Mouse (Mus musculus) myocyte (in vitro differentiated cells): ENCODE measurements around the gene Gpr39.

Experiments used
- CEBPB ChIP-seq: IDR thresholded peaks from 2 replicates; pipeline ENCODE4 v1.6.1; 2011; ENCODE audit warnings: mild to moderate bottlenecking, moderate library complexity; ENCODE audit not compliant: poor library complexity, insufficient read depth, severe bottlenecking
- E2F4 ChIP-seq: IDR thresholded peaks from one replicate; pipeline ENCODE4 v1.6.1; 2011; ENCODE audit warnings: mild to moderate bottlenecking, control low read depth, moderate library complexity; ENCODE audit not compliant: insufficient read depth
- MAX ChIP-seq: IDR thresholded peaks from one replicate; pipeline ENCODE4 v1.6.1; 2011; ENCODE audit warnings: low read depth, mild to moderate bottlenecking, control low read depth
- MYOD1 ChIP-seq, 3 experiments: IDR thresholded peaks; one replicate each; pipeline ENCODE4 v1.6.1; 2011; ENCODE audit warnings: control low read depth in 2 of 3, low read depth in 2 of 3, mild to moderate bottlenecking in 2 of 3, moderate library complexity in 1 of 3; ENCODE audit not compliant: insufficient read length in 2 of 3, control insufficient read depth in 1 of 3
- MYOG ChIP-seq, 3 experiments: IDR thresholded peaks; one replicate each; pipeline ENCODE4 v1.6.1; 2011; ENCODE audit warnings: control low read depth in 2 of 3, low read depth in 2 of 3, mild to moderate bottlenecking in 2 of 3; ENCODE audit not compliant: insufficient read length in 2 of 3, control insufficient read depth in 1 of 3, insufficient read depth in 1 of 3
- POLR2A ChIP-seq: IDR thresholded peaks from one replicate; pipeline ENCODE4 v1.6.1; 2011; ENCODE audit warnings: low read depth, mild to moderate bottlenecking, control low read depth, moderate library complexity; ENCODE audit not compliant: insufficient read length
- POLR2AphosphoS2 ChIP-seq: IDR thresholded peaks from one replicate; pipeline ENCODE4 v1.6.1; 2011; ENCODE audit warnings: low read depth, control low read depth; ENCODE audit not compliant: insufficient read length
- SRF ChIP-seq: IDR thresholded peaks from one replicate; pipeline ENCODE4 v1.6.1; 2011; ENCODE audit warnings: low read depth; ENCODE audit not compliant: control insufficient read depth, insufficient read length
- TCF12 ChIP-seq: IDR thresholded peaks from one replicate; pipeline ENCODE4 v1.6.1; 2011; ENCODE audit warnings: mild to moderate bottlenecking, control low read depth; ENCODE audit not compliant: poor library complexity, insufficient read depth, severe bottlenecking
- TCF3 ChIP-seq: IDR thresholded peaks from one replicate; pipeline ENCODE4 v1.6.1; 2011; ENCODE audit warnings: low read depth, control low read depth; ENCODE audit not compliant: insufficient read length
- USF1 ChIP-seq: IDR thresholded peaks from one replicate; pipeline ENCODE4 v1.6.1; 2011; ENCODE audit warnings: low read depth, mild to moderate bottlenecking, control low read depth, moderate library complexity

DNA sequence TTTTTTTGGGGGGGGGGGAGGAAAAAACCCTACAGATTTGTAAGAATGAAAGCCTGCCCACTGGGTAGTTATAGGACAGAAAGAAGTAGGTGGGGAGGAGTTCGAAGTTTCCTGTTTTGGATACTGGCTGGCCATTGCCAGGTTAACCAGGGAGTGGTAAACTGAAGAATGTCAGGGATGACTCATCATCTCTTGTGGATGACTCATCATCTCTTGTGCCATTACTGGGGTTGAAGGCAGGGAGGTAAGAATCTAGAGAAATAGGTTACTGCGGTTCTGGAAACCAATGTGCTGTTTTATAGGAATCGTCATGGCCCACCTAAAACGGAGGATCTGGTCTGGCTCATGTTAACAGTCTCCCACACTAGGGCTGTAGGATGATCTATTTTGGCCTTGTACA, 28.8 kb upstream of the Gpr39 start:
- TF ChIP-seq POLR2A (no peak), POLR2AphosphoS2 (no peak), CEBPB (no peak), MYOG (IDR thresholded peaks at IDR 0.05; ENCODE audit: control insufficient read depth in 1 of 3, insufficient read depth in 1 of 3, insufficient read length in 2 of 3, low read depth in 2 of 3) (no peak), TCF3 (no peak), MAX (no peak), TCF12 (no peak), USF1 (no peak), MYOD1 (IDR thresholded peaks at IDR 0.05; ENCODE audit: control insufficient read depth in 1 of 3, insufficient read length in 2 of 3, low read depth in 2 of 3) (no peak), E2F4 (no peak), SRF (no peak)
